Mouse (Mus musculus): Measurements from ENCODE around the gene Csrnp3. TPM values are rescaled to one million over a fixed set of nuclear protein-coding genes. Genes with fewer than 3 reads are reported as not detected.

Csrnp3 gene
- polyA plus RNA-seq, 1 experiment from 2014 or later: 4.4 TPM

GRCm38 (mm10) chr2:65893241-65893640 is 47.7 kb downstream of the Csrnp3 start:
- H3K9ac ChIP-seq: no peak overlapping the region
- no peak overlapping the region for H3K4me2 ChIP-seq
- no peaks in the 10 kb centered on the region for H3K27me3 ChIP-seq
- 91% methylated on average over 8 of the region's 8 CpGs for WGBS
- H3K4me1 ChIP-seq: no peaks in the 10 kb centered on the region; the same call in 1 of the 2 replicates
- ATAC-seq (ENCODE audit: insufficient number of reproducible peaks, insufficient read depth, low FRiP score, low TSS enrichment, low read depth): no peak
- H3K4me3 ChIP-seq: no peak overlapping the region
- no peaks in the 10 kb centered on the region for H3K9me3 ChIP-seq
- H3K27ac ChIP-seq: no peak overlapping the region
- no peaks in the 10 kb centered on the region for H3K36me3 ChIP-seq

DNA sequence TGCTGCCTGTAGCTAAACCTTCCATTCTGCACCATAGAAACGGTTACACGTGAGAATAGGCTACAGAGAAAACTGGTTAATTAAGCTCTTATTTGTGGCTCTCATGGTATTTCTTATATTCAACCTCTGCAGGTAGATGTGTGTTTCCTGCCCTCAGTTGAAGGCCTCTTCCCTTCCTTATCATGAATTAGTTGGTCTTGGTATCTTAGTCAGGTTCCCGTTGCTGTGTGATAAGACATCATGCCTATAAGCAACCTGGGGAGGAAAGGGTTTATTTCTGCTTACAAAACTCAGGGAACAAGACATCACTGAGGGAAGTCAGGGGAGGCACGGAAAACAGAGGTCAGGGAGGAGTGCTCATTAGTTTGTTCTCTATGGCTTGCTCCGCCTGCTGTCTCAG is 48.7 kb downstream of the Csrnp3 start:
- ATAC-seq (ENCODE audit: insufficient number of reproducible peaks, insufficient read depth, low FRiP score, low TSS enrichment, low read depth): no peak
- no peaks in the 10 kb centered on the region for H3K36me3 ChIP-seq
- H3K27me3 ChIP-seq: no peaks in the 10 kb centered on the region
- H3K9ac ChIP-seq: no peak overlapping the region
- H3K4me3 ChIP-seq: no peak overlapping the region
- no peaks in the 10 kb centered on the region for H3K9me3 ChIP-seq
- no peak overlapping the region for H3K27ac ChIP-seq
- 75% methylated on average over 5 of the region's 5 CpGs for WGBS
- H3K4me1 ChIP-seq: no peaks in the 10 kb centered on the region; the same call in 1 of the 2 replicates
- no peak overlapping the region for H3K4me2 ChIP-seq

DNA sequence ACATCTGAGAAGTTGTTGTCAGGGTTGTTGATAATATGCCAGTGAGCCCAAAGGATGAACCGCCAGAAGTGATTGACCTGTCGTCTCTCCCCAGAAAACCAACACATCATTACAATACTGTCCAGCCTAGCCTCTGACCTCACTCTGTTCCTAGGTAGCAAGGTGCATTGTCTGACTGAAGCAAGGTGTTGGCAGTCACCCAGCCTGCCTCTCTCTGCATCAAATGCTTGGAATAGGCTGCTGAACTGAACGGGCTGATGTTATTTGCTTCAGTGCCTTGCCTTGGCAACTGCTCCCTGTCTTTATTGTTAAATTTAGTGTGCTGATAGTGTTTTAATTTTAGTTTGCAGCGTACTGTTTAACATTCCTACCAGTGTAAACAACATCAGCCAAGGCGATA is 51.0 kb downstream of the Csrnp3 start:
- H3K9ac ChIP-seq: no peak overlapping the region
- no peak overlapping the region for H3K4me3 ChIP-seq
- H3K4me1 ChIP-seq: no peaks in the 10 kb centered on the region; the same call in 1 of the 2 replicates
- no peak overlapping the region for H3K27ac ChIP-seq
- 57% methylated on average over 5 of the region's 5 CpGs for WGBS
- no peak overlapping the region for H3K4me2 ChIP-seq
- no peaks in the 10 kb centered on the region for H3K9me3 ChIP-seq
- H3K36me3 ChIP-seq: no peaks in the 10 kb centered on the region
- ATAC-seq (ENCODE audit: insufficient number of reproducible peaks, insufficient read depth, low FRiP score, low TSS enrichment, low read depth): no peak
- no peaks in the 10 kb centered on the region for H3K27me3 ChIP-seq

DNA sequence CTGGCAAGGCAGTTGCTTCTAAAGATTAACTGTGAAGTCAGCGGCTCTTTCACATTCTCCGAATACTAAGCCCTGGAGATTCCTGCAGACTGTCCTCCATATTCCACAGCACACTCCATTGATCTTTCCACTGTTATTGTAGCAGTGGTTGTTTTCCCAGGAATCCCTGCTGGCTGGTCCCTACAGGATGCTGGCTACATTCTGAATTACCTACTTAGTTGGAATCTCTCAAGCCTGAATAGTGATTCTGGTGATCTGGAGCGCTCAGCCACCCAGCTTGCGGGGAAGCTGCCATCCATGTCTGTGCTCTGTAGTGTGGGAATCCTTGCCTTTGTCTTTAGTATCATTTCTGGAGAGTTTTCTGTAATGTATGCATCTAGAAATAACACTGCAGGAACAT is 51.5 kb downstream of the Csrnp3 start:
- Histone ChIP-seq H3K4me2 (no peak overlapping the region), H3K36me3 (no peaks in the 10 kb centered on the region), H3K27me3 (no peaks in the 10 kb centered on the region), H3K4me3 (no peak overlapping the region), H3K27ac (no peak overlapping the region), H3K9ac (no peak overlapping the region), H3K9me3 (no peaks in the 10 kb centered on the region), H3K4me1 (no peaks in the 10 kb centered on the region)
- ATAC-seq (ENCODE audit: insufficient number of reproducible peaks, insufficient read depth, low FRiP score, low TSS enrichment, low read depth): no peak
- 44% methylated on average over 4 of the region's 4 CpGs for WGBS

DNA sequence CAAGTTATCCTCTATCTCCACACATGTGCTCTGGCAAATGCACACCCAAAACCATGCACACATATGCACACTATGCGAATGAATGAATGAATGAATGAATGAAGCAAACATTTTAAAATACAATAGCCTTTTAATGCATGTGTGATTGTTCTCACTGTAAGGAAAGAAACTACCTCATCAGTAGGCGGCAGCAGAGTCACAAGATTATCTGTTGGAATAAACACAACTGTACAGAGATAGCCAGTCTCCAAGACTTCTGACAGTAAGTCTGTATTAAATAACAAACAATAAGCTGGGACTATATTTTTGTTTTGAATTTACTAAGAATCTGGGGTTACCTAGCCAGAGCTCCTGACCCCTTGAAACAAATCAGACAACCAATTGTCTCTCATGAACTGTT is 53.9 kb downstream of the Csrnp3 start:
- H3K9me3 ChIP-seq: no peaks in the 10 kb centered on the region
- no peak overlapping the region for H3K4me3 ChIP-seq
- no peaks in the 10 kb centered on the region for H3K4me1 ChIP-seq
- H3K4me2 ChIP-seq: no peak overlapping the region
- WGBS: 84% methylated on average over 2 of the region's 2 CpGs
- H3K27ac ChIP-seq: no peak overlapping the region
- no peak overlapping the region for H3K9ac ChIP-seq
- H3K27me3 ChIP-seq: no peaks in the 10 kb centered on the region
- no peak for ATAC-seq (ENCODE audit: insufficient number of reproducible peaks, insufficient read depth, low FRiP score, low TSS enrichment, low read depth)
- no peaks in the 10 kb centered on the region for H3K36me3 ChIP-seq

- H3K4me1 ChIP-seq: no peaks in the 10 kb centered on the region
- 72% methylated on average over 3 of the region's 3 CpGs for WGBS
- H3K4me3 ChIP-seq: no peak overlapping the region
- no peak overlapping the region for H3K4me2 ChIP-seq
- 0 out of 2 replicates have a peak, but pooled peaks cover 4% of the 10 kb centered on the region for H3K27me3 ChIP-seq
- no peak overlapping the region for H3K27ac ChIP-seq
- H3K36me3 ChIP-seq: no peaks in the 10 kb centered on the region
- no peak overlapping the region for H3K9ac ChIP-seq
- ATAC-seq (ENCODE audit: insufficient number of reproducible peaks, insufficient read depth, low FRiP score, low TSS enrichment, low read depth): no peak
- no peaks in the 10 kb centered on the region for H3K9me3 ChIP-seq
Measured at GRCm38 (mm10) chr2:65908526-65908925, 63.0 kb downstream of the Csrnp3 start.

- Histone ChIP-seq H3K9ac (no peak overlapping the region), H3K27me3 (0 out of 2 replicates have a peak, but pooled peaks cover 4% of the 10 kb centered on the region), H3K4me2 (no peak overlapping the region), H3K9me3 (no peaks in the 10 kb centered on the region), H3K4me3 (no peak overlapping the region), H3K4me1 (no peaks in the 10 kb centered on the region), H3K27ac (no peak overlapping the region), H3K36me3 (no peaks in the 10 kb centered on the region)
- 25% methylated on average over 13 of the region's 13 CpGs for WGBS
- ATAC-seq (ENCODE audit: insufficient number of reproducible peaks, insufficient read depth, low FRiP score, low TSS enrichment, low read depth): no peak
Measured at GRCm38 (mm10) chr2:65909724-65910521, 64.4 kb downstream of the Csrnp3 start.

GRCm38 (mm10) chr2:65915994-65916393 is 70.4 kb downstream of the Csrnp3 start:
- H3K4me2 ChIP-seq: no peak overlapping the region
- no peaks in the 10 kb centered on the region for H3K9me3 ChIP-seq
- no peaks in the 10 kb centered on the region; the same call in 1 of the 2 replicates for H3K4me1 ChIP-seq
- no peak overlapping the region for H3K27ac ChIP-seq
- no peak overlapping the region for H3K9ac ChIP-seq
- WGBS: 65% methylated on average over 7 of the region's 7 CpGs
- 0 out of 2 replicates have a peak, but pooled peaks cover 4% of the 10 kb centered on the region for H3K27me3 ChIP-seq
- no peaks in the 10 kb centered on the region for H3K36me3 ChIP-seq
- no peak for ATAC-seq (ENCODE audit: insufficient number of reproducible peaks, insufficient read depth, low FRiP score, low TSS enrichment, low read depth)
- H3K4me3 ChIP-seq: no peak overlapping the region

DNA sequence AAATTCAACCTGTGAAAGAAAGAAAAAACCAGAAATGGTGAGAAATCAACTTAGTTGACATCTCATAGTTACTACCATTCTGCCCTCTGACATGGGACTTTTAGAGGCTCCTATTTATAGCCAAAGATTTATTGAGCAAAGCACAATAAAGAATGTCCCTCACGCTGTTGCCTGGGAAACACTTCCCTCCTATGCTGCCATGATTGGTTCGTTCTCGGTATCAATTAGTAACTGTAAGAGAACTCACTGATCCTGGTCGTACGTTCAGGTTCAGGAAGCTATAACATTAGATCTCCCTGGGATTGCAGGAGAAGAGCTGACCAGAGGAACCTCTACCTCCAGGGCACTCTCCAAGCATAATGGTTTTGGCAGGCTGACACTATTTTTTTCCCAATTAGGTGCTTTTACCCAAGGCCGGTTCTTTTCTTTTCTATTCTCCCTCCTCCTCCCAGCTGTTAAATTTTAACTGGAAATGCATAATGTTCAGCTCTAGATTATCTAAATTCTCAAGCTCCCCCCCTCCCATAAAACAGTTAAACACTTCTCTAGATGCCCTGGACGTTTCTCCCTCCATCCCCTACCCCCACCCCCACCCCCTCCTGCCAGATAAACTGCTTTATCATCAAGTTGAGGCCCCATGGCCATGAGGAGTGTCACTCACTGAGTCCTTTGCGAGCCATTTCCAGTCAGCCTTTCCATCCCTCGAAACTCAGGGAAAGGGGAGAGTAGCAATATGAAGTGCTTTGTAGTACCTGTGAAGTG is 75.3 kb downstream of the Csrnp3 start:
- Histone ChIP-seq H3K27ac (no peak overlapping the region), H3K36me3 (no peaks in the 10 kb centered on the region), H3K4me3 (no peak overlapping the region), H3K27me3 (no peaks in the 10 kb centered on the region), H3K4me2 (no peak overlapping the region), H3K9ac (no peak overlapping the region), H3K9me3 (no peaks in the 10 kb centered on the region), H3K4me1 (no peaks in the 10 kb centered on the region; the same call in 1 of the 2 replicates)
- ATAC-seq (ENCODE audit: insufficient number of reproducible peaks, insufficient read depth, low FRiP score, low TSS enrichment, low read depth): no peak
- 46% methylated on average over 9 of the region's 9 CpGs for WGBS

- Histone ChIP-seq H3K9ac (no peak overlapping the region), H3K9me3 (no peaks in the 10 kb centered on the region), H3K27ac (no peak overlapping the region), H3K4me1 (no peaks in the 10 kb centered on the region; the same call in 1 of the 2 replicates), H3K27me3 (no peaks in the 10 kb centered on the region), H3K36me3 (no peaks in the 10 kb centered on the region), H3K4me2 (no peak overlapping the region), H3K4me3 (no peak overlapping the region)
- ATAC-seq (ENCODE audit: insufficient number of reproducible peaks, insufficient read depth, low FRiP score, low TSS enrichment, low read depth): no peak
- 88% methylated on average over 15 of the region's 15 CpGs for WGBS
Measured at GRCm38 (mm10) chr2:65925363-65925941, 79.9 kb downstream of the Csrnp3 start.

DNA sequence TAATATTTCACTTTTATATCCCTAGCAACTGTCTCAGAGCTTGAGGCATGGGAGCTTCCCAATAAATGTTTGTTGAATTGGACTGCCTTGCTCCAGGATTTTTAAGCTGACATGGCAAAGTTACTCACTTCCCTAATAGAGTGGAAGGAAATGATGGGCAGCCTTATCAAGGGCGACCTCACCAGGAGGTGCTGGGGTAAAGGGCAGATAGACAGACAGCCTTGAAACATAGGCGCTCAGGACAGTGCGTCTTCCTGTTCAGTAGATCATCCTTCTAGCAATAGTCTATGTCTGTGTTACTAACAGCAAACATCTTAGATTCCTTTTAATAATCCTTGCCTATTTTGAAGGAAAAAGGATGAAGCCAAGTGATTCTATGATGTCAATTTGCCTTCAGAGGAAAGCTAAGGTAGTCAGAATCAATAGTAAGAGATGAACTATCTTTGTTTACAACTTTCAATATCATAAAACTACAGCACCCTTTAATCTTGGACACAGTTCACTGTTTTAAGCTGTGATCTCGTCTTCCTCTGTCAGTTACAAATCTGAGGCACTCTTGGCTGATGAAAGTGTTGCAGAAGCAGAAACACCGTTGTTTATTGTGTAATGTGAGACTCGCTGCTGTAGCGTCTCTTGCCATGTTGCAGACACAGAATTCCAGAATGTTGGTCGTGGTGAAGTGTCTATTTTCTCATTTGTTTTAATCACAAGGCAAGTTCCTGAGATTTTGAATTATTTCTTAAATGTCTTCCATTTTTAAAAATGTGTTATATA is 81.6 kb downstream of the Csrnp3 start:
- Histone ChIP-seq H3K4me3 (no peak overlapping the region), H3K9ac (no peak overlapping the region), H3K27me3 (no peaks in the 10 kb centered on the region), H3K4me2 (no peak overlapping the region), H3K36me3 (no peaks in the 10 kb centered on the region), H3K9me3 (no peaks in the 10 kb centered on the region), H3K27ac (no peak overlapping the region), H3K4me1 (no peaks in the 10 kb centered on the region)
- WGBS: 68% methylated on average over 8 of the region's 8 CpGs
- ATAC-seq (ENCODE audit: insufficient number of reproducible peaks, insufficient read depth, low FRiP score, low TSS enrichment, low read depth): no peak
